Mouse (Mus musculus) CD4-positive helper T cell, adult 2 months (primary cell): Measurements from ENCODE around the gene Nrp1.

Experiments used
- DNase-seq: peaks from one replicate; pipeline ENCODE4 v3.0.0-alpha.2; 2012; ENCODE audit warnings: low read depth, missing footprints, low spot score

Gene Nrp1

DNA sequence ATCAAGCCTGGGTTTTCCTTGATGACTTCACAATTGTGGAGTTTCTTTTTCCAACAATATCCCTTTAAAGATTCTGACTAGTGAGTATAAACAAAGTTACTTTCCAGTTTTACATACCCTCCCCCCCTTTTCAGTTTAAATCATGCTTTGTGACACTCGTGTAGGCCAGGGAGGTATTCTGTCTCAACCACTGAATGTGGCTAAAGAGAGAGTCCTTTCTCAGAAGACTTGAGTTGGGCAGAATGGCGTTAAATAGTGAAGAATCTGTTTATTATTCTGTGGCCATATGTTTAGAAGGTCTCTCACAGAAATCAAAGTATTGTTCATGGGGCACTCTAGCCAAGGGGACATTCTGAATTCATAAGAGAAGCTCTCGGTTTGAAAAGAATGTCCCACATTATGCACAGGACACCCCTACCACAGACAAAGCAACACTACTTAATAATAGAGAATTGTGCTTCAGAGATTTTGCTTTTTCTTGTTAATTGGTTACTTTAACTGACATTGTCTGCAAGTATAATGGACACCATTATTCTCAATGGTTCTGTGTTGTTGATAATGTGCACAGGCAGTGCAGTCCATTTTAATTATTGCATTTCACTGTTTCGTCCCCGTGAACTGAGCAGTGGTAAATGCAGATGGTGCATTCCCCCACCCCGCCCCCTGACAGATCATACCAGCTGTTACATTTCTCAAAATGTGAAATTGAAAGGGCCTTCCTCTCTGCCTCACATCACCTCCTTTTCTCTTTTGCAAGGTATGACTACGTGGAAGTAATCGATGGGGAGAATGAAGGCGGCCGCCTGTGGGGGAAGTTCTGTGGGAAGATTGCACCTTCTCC, 59.8 kb downstream of the Nrp1 start:
- DNase-seq = no peak

DNA sequence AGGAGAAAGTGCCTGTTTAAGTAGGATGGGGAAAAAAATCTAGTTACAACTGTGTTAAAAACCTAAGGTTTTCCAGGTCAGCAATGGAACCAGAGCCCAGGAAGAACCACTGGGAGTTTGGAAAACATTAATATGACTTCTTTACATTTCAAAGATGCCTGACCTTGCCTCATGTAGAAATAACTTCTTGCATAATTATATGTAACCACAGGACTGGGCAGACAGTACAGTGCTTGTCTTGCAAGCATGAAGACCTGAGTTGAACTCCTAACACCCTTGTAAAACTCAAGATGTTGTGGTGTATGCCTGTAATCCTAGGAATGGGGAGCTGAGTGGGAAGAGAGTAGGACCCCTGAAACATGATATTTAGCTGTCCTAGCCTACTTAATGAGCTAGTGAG, 61.6 kb downstream of the Nrp1 start:
- DNase-seq = no peak

DNA sequence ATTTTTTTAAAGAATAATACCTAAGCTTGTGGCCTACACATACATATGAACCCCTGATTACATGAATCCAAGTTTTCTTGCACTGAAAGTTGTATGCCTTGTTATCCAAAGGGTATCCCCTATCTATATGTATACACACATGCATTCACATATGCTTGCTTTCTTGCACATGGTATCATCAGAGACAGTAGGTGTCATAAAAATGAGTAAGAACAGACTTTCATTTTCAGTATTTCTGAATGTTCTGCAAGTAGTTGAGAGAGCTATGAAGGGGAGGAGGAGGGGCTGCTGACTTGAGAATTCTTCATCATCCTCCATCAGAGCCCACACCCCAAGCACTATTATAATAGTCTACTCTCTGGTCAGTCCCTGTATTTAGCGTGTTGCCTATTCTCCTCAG, 62.0 kb downstream of the Nrp1 start:
- peak; percentile 16 for DNase-seq

DNA sequence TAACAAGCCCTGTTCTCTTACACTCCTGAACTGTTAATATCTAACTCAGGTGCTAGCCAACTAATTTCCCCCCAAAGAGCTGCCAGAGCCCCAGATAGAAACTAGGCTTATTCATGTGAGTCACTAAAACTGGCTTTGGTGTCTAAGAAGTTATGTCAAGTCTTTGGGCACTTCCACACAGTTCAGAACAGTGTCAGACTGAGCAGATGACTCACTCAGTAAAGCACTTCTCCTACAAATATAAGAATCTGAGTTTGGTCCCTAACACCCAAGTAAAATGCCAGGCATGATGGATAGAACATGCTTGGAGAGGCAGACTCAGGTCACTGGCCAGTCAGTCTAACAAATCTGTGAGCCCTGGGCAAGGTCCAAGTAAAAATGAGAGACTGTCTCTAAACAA, 65.4 kb downstream of the Nrp1 start:
- no peak for DNase-seq

DNA sequence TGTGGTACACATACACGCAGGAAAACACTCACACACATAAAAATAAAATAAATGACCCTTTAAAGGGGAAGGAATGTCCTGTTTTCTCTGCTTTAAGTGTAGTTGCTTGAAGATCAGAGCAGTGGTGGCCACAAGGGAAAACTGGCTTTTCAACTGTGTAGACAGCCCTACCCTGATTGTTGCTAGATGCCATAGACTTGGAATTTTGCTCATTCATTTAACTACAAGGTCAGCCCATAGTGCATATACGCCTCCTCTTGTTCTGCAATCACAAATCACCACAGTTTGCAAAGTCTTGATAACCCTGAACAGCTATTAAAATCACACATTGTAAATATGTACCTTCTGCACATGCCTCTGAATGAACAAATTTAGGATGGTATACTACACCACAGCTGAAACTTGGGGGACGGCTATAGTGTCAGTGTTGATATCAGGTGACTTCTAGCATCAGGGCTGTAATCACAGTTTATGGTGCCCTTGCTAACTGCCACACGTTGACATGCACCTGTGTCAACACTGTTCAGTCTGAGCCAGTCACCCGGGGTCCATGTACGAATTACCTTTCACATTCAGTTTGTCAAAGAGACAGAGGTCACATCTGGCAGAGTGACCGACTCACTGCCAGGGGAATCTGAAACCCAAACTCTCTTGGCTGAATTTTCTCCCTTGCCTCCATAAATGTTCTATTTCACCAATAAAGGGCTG, 66.4 kb downstream of the Nrp1 start:
- DNase-seq = no peak

DNA sequence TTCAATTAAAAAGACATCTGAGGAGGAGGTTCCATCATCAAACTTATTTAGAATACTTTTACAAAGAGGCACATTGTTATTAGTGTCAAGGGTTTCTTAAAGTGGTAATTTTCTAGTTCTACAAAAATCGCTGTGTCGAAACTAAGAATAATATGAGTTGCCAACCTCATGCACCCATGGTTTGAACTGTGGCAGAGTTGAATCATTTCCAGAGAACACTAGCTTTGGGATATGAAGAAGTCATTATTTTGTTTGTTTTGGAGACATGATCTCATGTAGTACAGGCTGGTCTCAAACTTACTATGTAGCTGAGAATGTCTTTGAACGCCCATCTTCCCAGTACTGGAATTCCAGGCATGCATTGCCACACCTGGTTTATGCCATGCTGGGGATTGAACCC, 68.7 kb downstream of the Nrp1 start:
- DNase-seq = no peak

DNA sequence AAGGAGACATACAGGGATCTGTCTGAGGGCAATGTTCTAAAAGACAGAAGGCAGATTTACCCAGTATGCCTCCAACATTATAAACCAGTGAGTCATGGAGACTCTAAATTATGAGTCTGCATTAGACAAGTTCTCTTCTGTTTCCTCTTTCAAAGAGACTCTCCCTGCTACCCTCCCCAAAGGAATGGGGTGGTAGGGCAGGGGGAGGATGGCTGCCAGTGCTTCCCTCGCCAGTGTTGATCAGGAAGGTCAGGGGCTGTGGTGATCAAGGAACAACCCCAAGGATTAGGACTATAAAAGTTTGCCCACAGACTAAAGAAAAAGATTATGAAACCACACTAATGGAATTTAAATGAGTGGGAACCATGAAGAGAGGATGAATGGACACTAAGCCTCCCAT, 70.6 kb downstream of the Nrp1 start:
- no peak for DNase-seq

DNA sequence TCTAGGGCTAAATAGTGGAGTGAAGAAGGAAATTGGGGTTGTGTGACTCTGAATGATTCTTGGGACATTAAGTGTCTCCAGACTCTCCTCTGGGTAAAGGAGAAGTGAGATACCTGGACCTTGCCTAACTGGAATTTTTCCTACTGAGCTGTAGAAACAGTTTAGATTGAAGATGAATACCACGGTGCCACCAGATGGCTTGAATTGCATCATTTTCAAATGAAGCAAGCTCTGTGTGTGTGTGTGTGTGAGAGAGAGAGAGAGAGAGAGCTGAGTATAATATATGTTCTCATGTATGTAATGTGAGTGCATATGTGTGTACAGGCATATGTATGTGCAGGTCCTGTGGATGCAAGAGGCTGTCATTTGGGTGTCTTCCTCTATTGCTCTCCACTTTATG, 72.7 kb downstream of the Nrp1 start:
- no peak for DNase-seq

DNA sequence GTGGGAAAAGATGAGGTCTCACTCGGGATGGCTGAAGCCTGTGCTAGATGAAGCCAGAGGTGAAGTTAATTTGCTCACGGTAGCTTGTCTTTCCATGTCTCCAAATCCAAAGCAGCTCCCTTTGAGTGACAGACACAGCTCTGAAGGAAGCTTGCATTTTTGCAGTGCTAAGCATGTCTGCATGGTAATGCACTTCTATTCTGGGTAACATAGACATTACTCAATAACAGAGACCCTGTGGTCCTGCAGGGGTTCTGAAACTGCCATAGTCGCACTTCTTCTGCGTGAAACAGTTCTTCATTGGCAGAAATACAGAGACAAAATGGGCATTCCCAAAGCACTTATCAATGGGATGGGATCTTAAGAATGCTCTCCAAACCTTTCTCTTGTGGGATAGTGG, 77.3 kb downstream of the Nrp1 start:
- no peak for DNase-seq

DNA sequence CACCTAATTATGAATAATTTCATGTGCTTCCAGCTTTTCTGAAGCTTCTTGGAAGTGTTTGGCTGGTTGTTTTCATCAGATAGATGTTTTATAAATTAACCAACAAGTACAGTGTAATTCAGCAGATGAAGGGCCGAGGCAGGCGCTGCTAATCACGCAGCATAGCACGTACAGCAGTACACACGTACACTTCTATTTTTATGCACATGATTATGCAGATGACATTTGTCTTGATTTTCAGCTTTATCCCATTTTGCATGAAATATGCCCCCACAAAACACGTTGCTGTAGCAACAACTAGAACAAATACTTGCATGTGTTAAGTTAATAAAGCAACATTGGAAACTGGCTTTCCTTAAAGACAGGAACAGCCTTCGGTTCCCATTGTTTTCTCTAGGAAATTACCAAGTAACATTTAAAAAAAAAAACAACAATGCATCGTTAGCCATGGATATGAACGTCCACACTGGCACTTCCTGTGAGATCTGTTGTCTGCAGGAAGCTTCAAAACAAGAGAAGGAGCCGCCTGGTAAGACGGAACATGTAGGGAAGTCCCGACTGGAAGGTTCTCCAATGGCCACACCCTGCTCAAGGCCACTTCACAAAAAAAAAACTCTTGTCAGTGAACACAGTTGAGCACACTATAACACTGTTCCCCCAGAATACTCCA, 78.9 kb downstream of the Nrp1 start:
- DNase-seq = no peak

DNA sequence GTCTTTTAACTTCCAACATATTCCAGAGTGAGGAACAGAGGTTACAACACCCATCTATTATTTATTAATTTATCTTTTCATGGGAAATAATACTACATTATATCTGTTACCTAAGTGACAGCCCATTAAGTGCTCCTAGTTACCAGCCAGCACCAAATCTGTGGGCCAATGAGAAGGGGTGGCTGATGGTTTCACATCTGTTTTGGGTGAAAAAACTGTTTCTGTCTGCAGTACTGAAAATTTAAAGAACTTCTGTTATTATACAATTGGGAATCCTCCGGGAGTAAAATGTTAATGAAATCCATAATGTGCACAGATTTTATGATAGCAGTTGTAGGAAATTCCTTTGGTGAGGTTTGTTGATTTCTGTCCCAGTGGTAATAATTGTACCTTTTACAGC, 83.0 kb downstream of the Nrp1 start:
- DNase-seq = no peak

DNA sequence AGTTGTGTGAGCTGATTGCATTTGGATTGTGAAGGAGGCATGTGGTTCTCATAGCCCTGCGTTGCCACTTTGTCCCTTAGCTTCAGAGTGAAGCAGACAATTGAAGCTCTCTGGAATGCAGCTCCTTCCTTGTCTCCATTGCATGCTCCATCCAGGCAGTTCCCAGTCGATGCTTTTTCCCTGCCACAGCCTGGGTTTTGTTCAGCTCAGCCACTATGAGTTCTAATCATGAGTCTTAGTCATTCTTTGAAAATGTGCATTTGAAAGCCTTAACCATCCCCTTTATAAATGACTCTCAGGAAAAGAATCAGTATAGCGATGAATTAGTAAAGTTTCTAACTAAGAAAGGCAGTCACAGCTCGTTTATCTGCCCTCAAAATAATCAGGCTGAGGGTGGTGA, 87.2 kb downstream of the Nrp1 start:
- DNase-seq = no peak

DNA sequence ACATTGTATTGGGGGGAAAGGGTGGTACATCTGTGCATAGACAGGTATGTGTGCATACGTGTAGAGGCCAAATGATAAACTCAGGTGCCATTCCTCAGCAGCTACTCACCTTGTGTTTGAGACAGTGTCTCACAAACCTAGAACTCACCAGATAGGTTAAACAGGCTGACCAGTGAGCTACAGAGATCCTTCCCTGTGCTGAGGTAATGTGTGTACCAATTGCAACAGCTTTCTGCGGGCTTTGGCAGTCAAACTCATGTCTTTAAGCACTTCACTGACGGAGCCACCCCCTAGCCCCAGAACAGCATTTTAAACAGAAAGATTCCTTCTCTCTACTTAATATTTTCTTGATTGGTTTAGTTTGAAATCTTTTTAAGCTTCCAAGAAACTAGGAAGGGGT, 88.2 kb downstream of the Nrp1 start:
- DNase-seq = no peak

DNA sequence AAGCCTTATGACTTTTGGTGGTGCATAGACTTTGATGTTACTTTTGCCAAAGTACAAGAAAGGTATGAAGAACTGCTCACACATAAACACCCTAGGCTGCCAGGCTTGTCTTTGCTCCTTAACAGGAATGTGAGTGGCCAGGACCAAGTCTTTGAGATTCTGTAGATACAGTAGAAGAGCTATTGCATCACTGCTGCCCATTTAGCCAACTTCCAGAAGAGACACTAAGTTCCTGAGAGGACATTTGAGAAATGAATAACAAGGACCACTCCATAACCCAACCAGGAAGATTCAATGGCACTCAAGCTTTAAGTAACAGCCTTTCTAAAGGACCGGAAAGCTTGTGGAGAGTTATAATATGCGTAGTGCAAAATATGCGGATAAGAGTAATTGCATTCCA, 88.9 kb downstream of the Nrp1 start:
- no peak for DNase-seq

DNA sequence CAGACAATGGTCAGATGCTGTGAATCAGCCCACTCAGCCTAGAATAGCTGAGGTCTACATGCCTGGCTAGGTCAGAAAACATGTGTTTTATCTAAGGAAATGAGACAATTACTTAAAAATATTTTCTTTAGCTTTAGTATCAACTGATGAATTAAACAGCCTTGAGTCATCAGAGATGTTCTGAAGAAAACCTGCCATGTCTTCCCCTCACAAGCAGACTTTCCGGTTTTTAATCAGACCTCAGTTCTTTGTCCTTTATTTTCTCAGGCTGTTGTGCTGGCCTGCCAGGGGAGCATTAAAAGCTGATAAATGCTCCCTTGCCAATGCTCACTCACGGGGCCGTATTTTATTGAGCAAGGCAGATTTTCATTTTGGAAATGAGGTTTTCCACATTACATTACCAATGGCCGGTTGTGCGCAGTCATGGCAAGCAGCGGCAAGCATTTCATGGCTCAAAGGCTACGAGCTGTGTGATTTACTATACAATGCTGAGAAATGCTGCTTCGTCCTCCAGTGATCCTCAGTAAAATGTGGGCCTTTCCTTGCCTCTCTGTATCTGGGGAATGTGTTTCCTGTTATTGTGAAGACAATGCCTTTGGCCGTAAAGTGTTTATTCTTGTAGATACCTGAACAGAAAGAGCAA, 92.1 kb downstream of the Nrp1 start:
- DNase-seq = no peak

DNA sequence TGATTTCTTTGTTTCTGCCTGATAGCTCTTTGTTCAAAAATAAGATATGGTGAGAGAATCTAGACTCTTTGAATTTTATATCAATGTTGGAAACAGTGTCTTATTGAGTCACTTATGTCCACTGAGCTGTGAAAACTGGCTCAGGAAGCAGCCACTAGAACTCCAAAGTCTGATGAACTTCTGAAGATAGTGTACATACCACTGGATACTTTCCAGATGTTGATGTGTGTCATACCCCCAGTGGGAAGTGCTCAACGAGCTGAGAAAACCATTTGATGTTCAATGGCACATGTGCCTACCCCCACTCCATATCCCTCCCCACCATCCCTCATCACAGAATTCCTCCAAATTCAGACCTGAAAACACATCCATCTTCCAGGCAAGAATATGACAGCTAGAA, 92.7 kb downstream of the Nrp1 start:
- no peak for DNase-seq

DNA sequence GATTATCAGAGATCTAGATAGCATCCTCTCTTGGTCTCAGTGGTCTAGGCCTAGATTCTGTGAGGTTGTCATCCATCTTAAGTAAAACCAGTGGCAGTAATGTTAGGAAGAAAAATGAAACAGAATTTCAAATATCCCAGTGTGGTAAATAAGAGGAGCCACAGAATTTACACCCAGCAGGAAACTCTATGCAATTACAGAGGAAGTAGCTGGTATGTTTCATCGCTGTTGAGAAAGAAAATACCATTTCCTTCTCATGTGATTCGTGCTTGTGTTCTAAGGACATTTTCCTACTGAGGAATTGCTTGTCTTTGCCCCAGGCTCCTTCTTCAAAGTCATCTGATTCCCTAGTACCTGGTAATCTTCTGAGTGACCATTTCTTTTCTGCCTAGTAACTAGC, 95.1 kb downstream of the Nrp1 start:
- no peak for DNase-seq

DNA sequence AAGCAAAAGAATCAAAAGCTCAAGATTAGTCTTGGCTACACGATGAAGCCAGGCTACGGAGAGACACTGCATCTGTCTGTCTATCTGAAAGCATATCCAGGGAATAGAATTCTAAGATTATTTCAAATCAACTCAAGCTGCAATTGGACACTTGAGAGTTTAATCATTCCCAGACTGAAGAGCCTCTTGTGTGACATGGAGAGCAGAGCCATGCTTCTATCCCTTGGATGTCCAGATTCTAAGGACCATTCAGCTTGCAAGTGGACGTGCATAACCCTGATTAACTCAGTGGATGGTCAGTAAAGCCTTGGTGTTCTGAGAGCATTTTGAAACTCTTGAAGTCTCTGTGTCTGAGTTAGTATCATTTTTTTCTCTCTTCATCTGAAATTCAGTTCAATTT, 95.6 kb downstream of the Nrp1 start:
- no peak for DNase-seq

DNA sequence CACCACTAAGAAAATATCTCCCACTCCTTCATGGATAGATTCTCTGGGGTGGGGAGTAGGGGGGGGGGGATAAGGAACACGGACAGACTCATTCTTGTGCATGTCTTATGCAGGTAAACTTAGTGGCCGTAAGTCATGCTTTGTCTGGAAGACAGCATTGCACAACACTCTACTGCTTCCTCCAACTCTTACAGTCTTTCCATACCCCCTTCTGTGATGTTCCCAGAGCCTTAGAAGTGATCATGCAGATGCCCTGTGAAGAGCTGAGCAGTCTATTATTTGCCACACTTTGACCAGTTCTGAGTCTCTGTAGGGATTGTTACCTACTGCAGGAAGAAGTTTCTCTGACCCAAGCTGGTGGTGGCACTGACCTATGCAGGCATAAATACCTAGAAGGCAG, 98.9 kb downstream of the Nrp1 start:
- no peak for DNase-seq

DNA sequence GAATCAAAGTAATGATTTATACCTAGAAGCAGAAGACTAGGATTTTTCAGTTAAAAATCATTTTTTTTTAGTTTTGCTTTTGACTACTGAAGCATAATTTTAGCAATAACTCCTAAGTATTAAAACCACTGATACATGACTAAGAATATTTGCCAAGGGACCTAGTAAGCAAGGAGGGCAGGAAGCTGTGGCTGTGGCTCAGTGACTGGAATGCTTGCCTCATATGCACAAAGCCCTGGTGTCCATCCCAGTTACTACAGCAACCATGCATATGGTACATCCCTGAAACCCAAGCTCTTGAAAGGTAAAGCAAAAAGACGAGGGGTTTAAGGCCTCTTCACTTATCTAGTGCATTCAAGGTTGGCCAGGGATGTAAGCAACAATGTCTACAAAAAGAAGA, 101.3 kb downstream of the Nrp1 start:
- no peak for DNase-seq

DNA sequence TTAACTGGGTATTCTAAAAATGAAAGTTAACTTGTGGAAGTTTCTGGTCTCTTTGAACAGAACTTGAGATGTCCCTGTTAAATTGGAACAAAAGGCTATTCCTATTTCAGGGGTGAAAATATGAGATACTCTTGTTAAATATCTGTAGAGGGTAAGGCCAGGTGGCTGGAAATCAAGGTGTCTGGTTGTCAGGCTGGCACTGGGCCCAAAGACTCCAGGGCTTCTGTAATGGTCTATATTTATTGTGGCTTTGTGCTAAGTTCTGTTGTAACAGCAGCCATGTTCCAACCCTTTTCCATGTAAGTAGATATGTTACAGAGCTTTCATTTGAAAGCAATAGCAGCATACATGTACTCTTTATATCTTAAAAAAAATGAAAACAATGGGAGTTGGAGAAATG, 103.3 kb downstream of the Nrp1 start:
- no peak for DNase-seq

DNA sequence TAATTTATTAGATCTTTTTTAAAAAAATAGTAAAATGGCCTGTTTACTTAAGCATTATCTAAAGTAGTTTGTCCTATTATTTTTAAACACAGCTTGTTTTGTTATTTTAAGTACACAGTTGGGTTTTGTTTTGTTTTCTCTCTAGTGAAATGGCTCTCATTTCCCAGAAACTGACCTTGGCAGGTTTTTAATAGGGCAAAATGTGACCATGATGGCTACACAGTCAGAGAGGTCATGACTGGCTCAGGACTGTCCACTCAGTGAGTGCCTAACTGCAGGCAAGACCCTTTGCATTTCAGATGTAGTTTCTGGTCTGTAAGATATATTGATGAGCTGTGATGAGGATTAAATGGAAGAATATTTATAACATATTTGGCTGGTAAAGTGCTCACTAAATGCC, 104.8 kb downstream of the Nrp1 start:
- no peak for DNase-seq
